Mouse (Mus musculus): Measurements from ENCODE around the gene Vmn1r114.
"Not testable (repeated sequence)": the region's sequence is repeated elsewhere in the genome, so short reads cannot be mapped to it uniquely, and the experiment has no call there.

The Vmn1r114 gene

DNA sequence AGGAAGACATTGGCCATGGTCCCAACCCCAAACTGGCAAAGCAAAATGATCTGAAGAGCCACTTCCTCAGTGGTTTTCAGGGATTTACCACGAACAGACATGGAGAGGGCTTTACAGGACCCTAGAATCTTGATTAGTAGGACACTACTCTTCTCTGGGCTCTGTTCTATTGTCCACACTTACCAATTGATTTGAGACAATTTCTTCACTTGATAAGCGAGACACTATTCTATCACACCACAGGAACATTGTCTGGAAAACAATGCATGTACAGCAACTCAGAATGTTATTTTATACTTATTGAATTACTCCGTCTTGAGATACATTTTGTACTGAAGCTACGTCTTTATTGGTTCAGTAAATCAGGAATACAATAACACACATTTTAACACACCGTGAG lies at the start of gene Vmn1r114:
Gene Vmn1r114, minus strand, starts transcription at position 101 of the 400 bp plus-strand sequence.
- DNase-seq (ENCODE audit: low spot score) = not testable (repeated sequence)

GRCm38 (mm10) chr7:20844885-20845284 lies 32.9 kb upstream of the Vmn1r114 start, which contains the start of gene Vmn1r115:
Gene Vmn1r115 (minus strand): TSS chr7:20844985.
- not testable (repeated sequence) for DNase-seq (ENCODE audit: low spot score)

GRCm38 (mm10) chr7:20786985-20787384 lies 25.0 kb downstream of the Vmn1r114 start, which contains the start of gene Vmn1r113:
Gene Vmn1r113 (plus strand): TSS chr7:20787285.
- not testable (repeated sequence) for DNase-seq (ENCODE audit: low spot score)

- not testable (repeated sequence) for DNase-seq (ENCODE audit: low spot score)
Observed at GRCm38 (mm10) chr7:20770885-20771284, 41.1 kb downstream of the Vmn1r114 start, which contains the start of gene Vmn1r112. Gene Vmn1r112 (plus strand): TSS chr7:20771185.

Measured in urinary bladder, postnatal 10 days (tissue).